Mouse (Mus musculus) midbrain, embryonic 16.5 days (tissue): ENCODE measurements at regions not wholly inside any gene's neighbourhood (a gene's known extent, or its start where the extent isn't known, plus 50 kb on each side); places are given as distances from the start of the nearest gene placed in this dataset.

Experiments
- ATAC-seq: fragments of 200-750 bp; cut with Nextera tagmentation; 2 replicates; pipeline ENCODE4 v1.8.0; 2017; ENCODE audit warnings: moderate TSS enrichment
- H3K27ac ChIP-seq: fragments of 300-500 bp; sonication (generic); 2 replicates; pipeline ENCODE4 v1.5.1; 2014; ENCODE audit warnings: mild to moderate bottlenecking, low read length, mixed read lengths
- H3K27me3 ChIP-seq: fragments of 300-500 bp; sonication (generic); 2 replicates; pipeline ENCODE4 v1.6.1; 2014; ENCODE audit warnings: low read depth, low read length, mixed read lengths; ENCODE audit not compliant: control insufficient read depth, insufficient read depth
- H3K36me3 ChIP-seq: fragments of 300-500 bp; sonication (generic); 2 replicates; pipeline ENCODE4 v1.6.1; 2014; ENCODE audit warnings: mild to moderate bottlenecking, low read length, moderate library complexity, mixed read lengths; ENCODE audit not compliant: control insufficient read depth, insufficient read depth
- H3K4me1 ChIP-seq: fragments of 300-500 bp; sonication (generic); 2 replicates; pipeline ENCODE4 v1.6.1; 2014; ENCODE audit warnings: mild to moderate bottlenecking, low read length, mixed read lengths; ENCODE audit not compliant: control insufficient read depth, insufficient read depth
- H3K4me2 ChIP-seq: fragments of 300-500 bp; sonication (generic); 2 replicates; pipeline ENCODE4 v1.6.1; 2014; ENCODE audit warnings: mild to moderate bottlenecking, low read length, mixed read lengths
- H3K4me3 ChIP-seq: fragments of 300-500 bp; sonication (generic); 2 replicates; pipeline ENCODE4 v1.5.1; 2014; ENCODE audit warnings: low read depth, mild to moderate bottlenecking, low read length, moderate library complexity, mixed read lengths
- H3K9ac ChIP-seq: fragments of 300-500 bp; sonication (generic); 2 replicates; pipeline ENCODE4 v1.6.1; 2014; ENCODE audit warnings: low read depth, low read length, mixed read lengths
- H3K9me3 ChIP-seq: fragments of 300-500 bp; sonication (generic); replicated peaks from 2 replicates; pipeline ENCODE4 v1.6.1; 2014; ENCODE audit warnings: mild to moderate bottlenecking, low read length, mixed read lengths; ENCODE audit not compliant: control insufficient read depth, poor library complexity, severe bottlenecking
- WGBS: fragments of 180-500 bp; shearing (Covaris S2); extraction: QIAGEN DNeasy Blood & Tissue Kit; methylation state at CpG from one replicate; pipeline ENCODE4 v1.1.7; 2014; 5-methylcytosine and 5-hydroxymethylcytosine counted together

GRCm38 (mm10) chr10:38895656-38896055, 69.7 kb upstream of the Lama4 start:
- no peaks in the 10 kb centered on the region for H3K9me3 ChIP-seq
- no peak overlapping the region for H3K4me2 ChIP-seq
- H3K9ac ChIP-seq = no peak overlapping the region
- no peak overlapping the region for H3K27ac ChIP-seq
- H3K4me3 ChIP-seq = no peak overlapping the region
- H3K36me3 ChIP-seq = no peaks in the 10 kb centered on the region
- no peaks in the 10 kb centered on the region for H3K4me1 ChIP-seq
- H3K27me3 ChIP-seq = no peaks in the 10 kb centered on the region
- 84% methylated on average over 3 of the region's 3 CpGs for WGBS
- no peak for ATAC-seq

GRCm38 (mm10) chr10:38897573-38897972, 67.7 kb upstream of the Lama4 start:
- Histone ChIP-seq H3K4me2 (no peak overlapping the region), H3K4me3 (no peak overlapping the region), H3K27me3 (no peaks in the 10 kb centered on the region), H3K36me3 (no peaks in the 10 kb centered on the region), H3K9ac (no peak overlapping the region), H3K9me3 (no peaks in the 10 kb centered on the region), H3K27ac (no peak overlapping the region), H3K4me1 (no peaks in the 10 kb centered on the region)
- WGBS = 59% methylated on average over 5 of the region's 5 CpGs
- ATAC-seq = no peak

GRCm38 (mm10) chr10:38906121-38906520, 59.2 kb upstream of the Lama4 start:
- H3K9me3 ChIP-seq = no peaks in the 10 kb centered on the region
- no peak overlapping the region for H3K4me2 ChIP-seq
- no peaks in the 10 kb centered on the region for H3K36me3 ChIP-seq
- H3K4me1 ChIP-seq = no peaks in the 10 kb centered on the region
- no peaks in the 10 kb centered on the region for H3K27me3 ChIP-seq
- no peak for ATAC-seq
- H3K27ac ChIP-seq = no peak overlapping the region
- no peak overlapping the region for H3K4me3 ChIP-seq
- 31% methylated on average over 3 of the region's 3 CpGs for WGBS
- H3K9ac ChIP-seq = no peak overlapping the region

- ATAC-seq = no peak
- Histone ChIP-seq H3K27ac (no peak overlapping the region), H3K36me3 (no peaks in the 10 kb centered on the region), H3K4me3 (no peak overlapping the region), H3K27me3 (no peaks in the 10 kb centered on the region), H3K9me3 (no peaks in the 10 kb centered on the region), H3K9ac (no peak overlapping the region), H3K4me1 (no peaks in the 10 kb centered on the region), H3K4me2 (no peak overlapping the region)
- WGBS = 67% methylated on average over 2 of the region's 2 CpGs
These were observed 57.5 kb upstream of the Lama4 start for GRCm38 (mm10) chr10:38907835-38908234.

DNA sequence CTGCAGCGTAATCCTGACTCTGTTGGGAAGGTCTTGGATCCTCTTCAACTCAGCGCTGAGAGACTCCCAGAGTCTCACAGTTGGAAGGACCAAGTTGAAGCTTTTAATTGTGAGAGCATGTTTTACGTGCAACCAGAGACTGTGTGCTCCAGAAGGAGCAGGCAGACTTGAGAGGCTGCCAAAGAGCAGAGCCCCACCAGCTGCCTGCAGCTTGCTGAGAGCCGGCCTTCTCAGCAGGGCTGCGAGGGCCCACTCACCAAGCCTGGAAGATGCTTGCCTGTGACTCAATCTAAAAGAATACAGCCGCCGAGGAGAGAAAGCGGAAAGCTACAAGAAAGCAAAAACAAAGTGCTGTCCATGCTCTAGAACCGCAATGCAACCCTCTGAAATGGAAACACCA, 57.0 kb upstream of the Lama4 start:
- H3K4me2 ChIP-seq = no peak overlapping the region
- H3K4me1 ChIP-seq = no peaks in the 10 kb centered on the region
- H3K9ac ChIP-seq = no peak overlapping the region
- no peaks in the 10 kb centered on the region for H3K36me3 ChIP-seq
- no peak overlapping the region for H3K27ac ChIP-seq
- H3K4me3 ChIP-seq = no peak overlapping the region
- WGBS = 53% methylated on average over 9 of the region's 9 CpGs
- no peaks in the 10 kb centered on the region for H3K27me3 ChIP-seq
- 0 out of 2 replicates have a peak, but pooled peaks have one; percentile 51 for ATAC-seq
- H3K9me3 ChIP-seq = no peaks in the 10 kb centered on the region

GRCm38 (mm10) chr10:38909152-38909732, 56.1 kb upstream of the Lama4 start:
- no peak overlapping the region for H3K9ac ChIP-seq
- WGBS = 94% methylated on average over 1 of the region's 1 CpGs
- H3K36me3 ChIP-seq = no peaks in the 10 kb centered on the region
- H3K9me3 ChIP-seq = no peaks in the 10 kb centered on the region
- no peaks in the 10 kb centered on the region for H3K27me3 ChIP-seq
- no peaks in the 10 kb centered on the region for H3K4me1 ChIP-seq
- no peak overlapping the region for H3K4me2 ChIP-seq
- no peak for ATAC-seq
- H3K4me3 ChIP-seq = no peak overlapping the region
- H3K27ac ChIP-seq = no peak overlapping the region

GRCm38 (mm10) chr10:38909843-38910242, 55.5 kb upstream of the Lama4 start:
- Histone ChIP-seq H3K9me3 (no peaks in the 10 kb centered on the region), H3K4me3 (no peak overlapping the region), H3K36me3 (no peaks in the 10 kb centered on the region), H3K4me1 (no peaks in the 10 kb centered on the region), H3K27me3 (no peaks in the 10 kb centered on the region), H3K9ac (no peak overlapping the region), H3K27ac (no peak overlapping the region), H3K4me2 (no peak overlapping the region)
- WGBS = 67% methylated on average over 2 of the region's 2 CpGs
- no peak for ATAC-seq

- no peaks in the 10 kb centered on the region for H3K36me3 ChIP-seq
- H3K9me3 ChIP-seq = no peaks in the 10 kb centered on the region
- H3K4me3 ChIP-seq = no peak overlapping the region
- H3K4me2 ChIP-seq = no peak overlapping the region
- H3K9ac ChIP-seq = no peak overlapping the region
- no peaks in the 10 kb centered on the region for H3K4me1 ChIP-seq
- no peak overlapping the region for H3K27ac ChIP-seq
- ATAC-seq = no peak
- H3K27me3 ChIP-seq = no peaks in the 10 kb centered on the region
- WGBS = 91% methylated on average over 2 of the region's 2 CpGs
These were observed 52.3 kb upstream of the Lama4 start for GRCm38 (mm10) chr10:38913013-38913412.
